Mouse (Mus musculus) kidney, adult 11 months (tissue): ENCODE results near the gene Endov.

ENCODE experiments used
- DNase-seq: peaks from one replicate; pipeline ENCODE4 v3.0.0; 2022

Gene Endov

DNA sequence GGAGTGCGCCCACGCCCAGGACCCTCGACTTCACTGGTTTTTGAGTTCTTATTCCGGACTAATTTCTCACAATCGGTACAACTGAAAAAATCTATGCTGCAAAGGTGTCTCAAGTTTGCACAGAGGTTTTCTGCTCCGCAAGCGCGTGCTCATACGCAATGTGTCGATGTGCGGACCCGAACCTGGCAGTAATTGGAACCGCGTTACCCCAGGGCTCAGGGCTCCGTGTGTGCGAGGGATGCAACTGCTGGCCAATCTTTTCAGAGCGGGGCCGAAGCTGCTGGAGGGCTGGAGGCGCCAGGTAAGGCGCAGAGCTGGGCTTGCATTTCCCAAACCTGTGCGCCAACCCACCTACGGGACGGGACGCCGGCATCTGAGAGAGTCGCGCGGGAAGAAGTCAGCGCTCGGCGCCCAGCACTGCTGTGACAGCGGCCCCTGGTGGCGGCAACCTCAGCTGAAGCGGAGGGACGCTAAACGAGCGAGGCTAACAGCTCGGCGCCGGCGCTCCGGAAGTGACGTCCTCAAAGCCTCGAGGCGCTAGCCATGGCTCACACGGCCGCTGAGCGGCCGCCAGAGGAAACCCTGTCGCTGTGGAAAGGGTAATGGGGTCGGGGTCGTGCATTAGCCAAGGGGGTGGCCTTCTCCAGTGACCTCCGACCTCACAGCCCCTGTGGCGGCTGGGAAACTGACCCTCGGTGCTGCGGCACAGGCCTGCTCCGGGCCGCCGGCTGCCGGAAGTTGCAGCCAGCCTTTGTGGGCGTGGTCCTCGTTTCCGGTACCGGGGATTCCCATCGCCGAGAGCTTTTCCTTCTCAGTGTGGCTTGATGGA is at the start of gene Endov:
Endov (plus strand) TSS at position 487 of the 829 bp plus-strand sequence.
- peak; percentile 95 for DNase-seq

GRCm38 (mm10) chr11:119442199-119442598 is 48.9 kb upstream of the Endov start:
- no peak for DNase-seq

DNA sequence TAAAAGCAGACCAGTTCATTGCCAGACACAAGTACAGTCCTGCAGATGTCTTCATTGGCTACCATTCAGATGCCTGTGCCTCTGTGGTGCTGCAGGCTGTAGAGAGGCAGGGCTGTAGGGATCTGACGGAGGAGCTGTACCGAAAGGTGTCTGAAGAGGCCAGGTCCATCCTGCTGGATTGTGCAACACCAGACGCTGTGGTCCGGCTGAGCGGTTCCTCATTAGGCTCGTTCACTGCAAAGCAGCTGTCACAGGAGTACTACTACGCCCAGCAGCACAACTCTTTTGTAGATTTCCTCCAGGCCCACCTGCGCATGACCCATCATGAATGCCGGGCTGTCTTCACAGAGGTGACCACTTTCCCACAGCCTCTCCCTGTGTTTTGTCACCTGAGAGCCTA is 47.7 kb upstream of the Endov start:
- DNase-seq = no peak

GRCm38 (mm10) chr11:119456097-119456496 is 35.0 kb upstream of the Endov start:
- no peak for DNase-seq

DNA sequence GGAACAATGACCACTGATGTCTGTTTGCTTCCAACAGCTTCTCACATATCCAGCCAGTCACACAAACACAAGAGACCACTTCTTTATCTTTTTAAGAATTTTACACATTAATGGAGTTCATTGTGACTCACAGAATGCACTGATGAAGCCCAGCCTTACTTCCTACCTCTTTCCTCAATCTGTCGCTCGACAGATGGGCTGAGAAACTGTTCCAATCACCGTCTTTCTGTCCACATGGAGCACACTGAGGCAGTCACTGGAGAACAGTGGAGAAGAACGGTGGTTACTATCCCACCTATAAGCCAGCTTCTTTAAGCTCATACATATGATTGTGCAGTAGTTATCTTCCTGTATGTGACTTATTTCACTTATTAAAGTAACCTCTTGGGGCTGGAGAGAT is 13.3 kb upstream of the Endov start:
- no peak for DNase-seq

GRCm38 (mm10) chr11:119491690-119492087 is 542 bp downstream of the Endov start:
- no peak for DNase-seq

GRCm38 (mm10) chr11:119492830-119493229 is 1.7 kb downstream of the Endov start:
- no peak for DNase-seq

- no peak for DNase-seq
Observed at GRCm38 (mm10) chr11:119493516-119493915, 2.4 kb downstream of the Endov start.

DNA sequence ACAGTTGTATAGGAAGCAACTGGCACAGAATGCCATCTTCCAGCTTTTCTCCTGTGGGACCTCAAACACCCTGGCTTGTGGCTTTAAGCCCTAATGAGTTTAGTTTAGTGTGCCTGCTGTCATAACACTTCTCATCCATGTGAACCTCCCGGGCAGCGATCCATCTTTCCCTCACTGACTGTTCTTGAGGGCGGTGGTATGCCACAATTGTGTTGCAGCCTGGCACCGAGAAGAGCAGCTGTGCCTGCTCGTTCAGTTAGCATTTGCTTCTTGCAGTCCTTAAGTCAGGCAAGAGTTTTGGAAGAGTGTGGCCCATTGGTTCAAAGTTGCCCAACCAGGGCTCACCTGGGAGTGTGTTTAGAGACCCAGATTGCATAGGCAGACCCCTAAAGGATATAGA is 5.0 kb downstream of the Endov start:
- no peak for DNase-seq

DNA sequence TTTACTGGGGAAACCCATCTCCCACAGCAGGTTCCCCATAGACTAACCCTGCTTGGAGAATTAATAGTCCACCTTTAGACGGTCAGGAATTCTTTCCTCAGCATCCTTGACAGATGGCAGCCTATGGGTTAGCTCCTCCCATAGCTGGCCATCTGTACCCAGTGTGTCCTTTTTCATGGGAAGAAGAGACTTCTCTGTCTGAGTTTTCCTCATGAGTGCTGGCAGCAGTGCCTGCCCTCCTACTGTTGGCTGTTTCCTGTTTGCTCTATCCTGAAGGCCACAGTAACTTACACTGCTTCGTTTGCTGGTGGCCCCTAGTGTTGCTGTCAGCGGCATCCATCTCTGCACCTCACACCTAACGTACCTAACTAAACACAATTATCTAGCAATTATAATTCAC is 6.3 kb downstream of the Endov start:
- DNase-seq = no peak

DNA sequence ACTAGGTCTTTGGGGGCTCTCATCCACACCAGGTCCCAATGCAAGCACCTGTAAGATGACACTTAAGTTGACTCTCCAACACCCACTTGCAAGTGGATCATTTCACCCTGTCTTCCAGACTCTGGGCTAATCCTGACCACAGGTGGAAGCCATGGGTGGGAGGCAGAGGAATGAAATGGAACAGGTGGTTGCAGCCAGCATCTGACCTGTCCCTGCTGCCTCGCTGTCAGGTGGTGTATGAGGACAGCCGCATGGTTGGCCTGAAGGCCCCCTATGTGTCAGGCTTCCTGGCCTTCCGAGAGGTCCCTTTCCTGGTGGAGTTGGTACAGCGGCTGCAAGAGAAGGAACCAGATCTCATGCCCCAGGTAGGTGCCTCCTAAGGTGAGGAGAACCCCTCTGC is 8.2 kb downstream of the Endov start:
- no peak for DNase-seq

- DNase-seq = no peak
Observed at GRCm38 (mm10) chr11:119500011-119500410, 8.9 kb downstream of the Endov start.

GRCm38 (mm10) chr11:119503675-119504074 is 12.5 kb downstream of the Endov start:
- DNase-seq = peak; percentile 21

- no peak for DNase-seq
Observed at GRCm38 (mm10) chr11:119506386-119506785, 15.2 kb downstream of the Endov start.

DNA sequence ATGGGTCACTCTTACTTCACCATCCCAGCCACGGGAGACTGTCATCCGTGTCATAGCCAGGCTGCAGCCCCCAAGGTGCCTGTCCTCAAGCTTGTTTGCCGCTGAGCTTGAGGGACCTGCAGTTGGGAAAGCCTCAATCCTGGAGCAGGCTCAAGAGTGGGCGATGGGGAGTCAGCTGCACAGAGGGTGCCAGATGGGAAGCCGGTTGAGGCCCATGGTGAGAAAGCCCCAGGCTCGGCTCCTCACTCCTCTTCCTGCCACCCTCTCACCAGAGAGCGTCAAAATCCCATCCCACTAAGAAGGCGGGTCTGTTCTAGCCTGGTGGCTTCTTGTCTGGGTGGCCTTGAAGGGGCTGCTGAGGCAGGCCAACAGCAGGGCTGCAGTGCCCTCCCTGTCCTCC is 16.6 kb downstream of the Endov start:
- DNase-seq = no peak

- DNase-seq = no peak
Observed at GRCm38 (mm10) chr11:119509165-119509776, 18.1 kb downstream of the Endov start.

DNA sequence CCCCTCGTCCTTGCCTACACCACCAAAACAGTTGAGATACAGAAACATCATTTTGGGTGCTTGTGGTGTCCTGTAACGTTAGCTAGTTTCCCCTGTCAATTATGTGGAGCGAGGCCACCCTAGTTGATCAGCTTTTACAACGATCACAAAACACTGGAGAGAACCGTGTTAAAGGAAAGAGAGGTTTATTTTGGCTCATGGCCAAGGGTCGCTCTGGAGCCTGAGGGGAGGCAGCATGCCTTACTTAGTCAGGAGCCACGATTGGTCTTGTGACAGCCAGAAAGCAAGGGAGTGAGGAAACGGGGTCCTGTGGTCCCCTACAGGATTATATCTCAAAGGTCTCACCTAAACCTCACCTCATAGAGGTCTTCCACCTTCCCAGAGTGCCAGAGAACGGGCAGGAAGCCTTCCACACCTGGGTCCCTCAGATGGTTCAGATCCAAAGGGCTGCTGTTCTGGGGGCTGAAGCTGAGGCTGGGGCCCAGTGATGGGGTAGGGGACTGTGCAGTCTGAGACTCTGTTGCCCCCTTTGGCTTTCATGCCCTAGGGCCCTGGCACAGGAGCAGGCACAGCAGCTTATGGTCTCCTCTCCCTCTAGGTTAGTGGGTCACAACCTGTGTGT is 22.0 kb downstream of the Endov start:
- no peak for DNase-seq

GRCm38 (mm10) chr11:119514108-119514860 is 23.1 kb downstream of the Endov start:
- DNase-seq = no peak

- DNase-seq = no peak
Observed at GRCm38 (mm10) chr11:119514967-119515636, 24.0 kb downstream of the Endov start.

DNA sequence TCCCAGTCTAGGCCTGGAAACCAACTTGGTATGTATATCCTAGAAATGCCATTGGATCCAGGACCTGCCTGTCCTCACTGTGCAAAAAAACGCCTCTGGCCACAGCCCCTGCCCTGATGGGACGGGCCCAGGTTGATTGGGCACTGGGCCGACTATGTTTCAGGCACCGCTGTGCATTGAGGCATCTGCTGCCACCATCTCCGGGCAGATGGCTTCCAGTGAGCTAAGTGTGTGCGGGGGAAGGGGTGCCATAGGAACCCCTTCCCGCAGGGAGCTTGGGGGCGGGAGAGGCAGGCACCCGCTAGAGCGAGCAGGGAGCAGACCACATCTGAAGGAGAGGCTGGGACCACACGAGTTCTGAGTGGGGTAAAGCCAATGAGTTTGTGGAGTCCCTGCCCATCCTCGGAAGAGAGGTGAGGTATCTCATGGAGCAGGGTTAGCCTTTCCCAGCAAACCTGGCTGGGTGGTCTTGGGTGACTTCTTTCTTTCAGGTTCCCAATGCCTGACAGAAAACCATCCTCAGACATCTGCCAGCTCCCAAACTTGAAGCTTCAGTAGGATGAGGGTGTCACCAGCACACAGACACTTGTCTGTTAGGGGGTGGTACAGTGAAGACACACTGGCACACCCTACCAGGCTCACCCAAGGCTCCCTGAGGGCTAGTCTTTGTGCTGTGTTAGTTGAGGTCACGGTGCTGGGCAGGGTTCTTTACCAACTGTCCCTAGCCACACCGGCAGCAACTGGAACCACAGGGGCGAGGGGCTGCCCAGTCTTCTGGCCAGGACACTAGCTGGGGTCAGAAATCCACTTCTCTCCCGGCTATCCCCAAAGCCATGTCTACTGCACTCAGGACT is 24.9 kb downstream of the Endov start:
- DNase-seq = no peak

GRCm38 (mm10) chr11:119516677-119517361 is 25.7 kb downstream of the Endov start:
- DNase-seq = no peak
